Comparison of ENCODE assay signal across 10 mouse cellular contexts in the genomic region with DNA sequence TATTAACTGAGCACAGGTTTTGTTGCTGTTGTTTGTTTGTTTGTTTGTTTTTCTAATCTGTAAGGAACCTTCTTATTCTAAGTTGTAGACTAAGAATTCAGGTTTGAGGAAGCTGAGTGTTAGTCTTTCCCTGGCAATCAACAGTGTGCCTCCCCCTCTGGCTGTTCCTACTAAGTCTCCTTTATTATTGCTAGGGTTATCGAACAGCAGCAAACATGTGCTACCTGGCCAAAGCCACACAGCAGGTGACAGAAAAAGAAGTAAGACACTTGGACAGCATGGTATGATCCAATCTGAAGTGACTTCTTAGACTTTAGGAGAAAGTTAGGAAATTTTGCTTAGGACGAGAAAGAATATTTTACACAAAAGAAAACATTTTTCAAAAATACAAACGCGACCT.
DNase-seq lines count a peak whose midpoint lies in the region; ATAC-seq lines count a peak whose summit lies in the region.
"Had no signal": no experiment of that assay in that cellular context is flagged by ENCODE, and none has a peak within 500 bp of the region (broad histone marks: within the 10 kb centered on the region; RNA-seq: fewer than 3 reads in every experiment).

No protein-coding gene starts in this region.

- 0 out of 2 replicates have a peak, but pooled peaks cover 3% of the 10 kb centered on the region for H3K4me1 ChIP-seq in intestine, embryonic 14.5 days (replicated peaks; ENCODE audit: control insufficient read depth, insufficient read depth, low read length)
- H3K4me1 ChIP-seq in intestine, embryonic 15.5 days (replicated peaks): no peaks in the 10 kb centered on the region
- H3K4me1 ChIP-seq in embryonic facial prominence, embryonic 10.5 days: peaks cover 16% of the 10 kb centered on the region
- peaks cover 5% of the 10 kb centered on the region for H3K4me1 ChIP-seq in forebrain, embryonic 13.5 days
- peaks cover 21% of the 10 kb centered on the region for H3K4me1 ChIP-seq in midbrain, embryonic 10.5 days

- DNase-seq in intestine, embryonic 14.5 days (ENCODE audit: low spot score): no peak
- no peak for DNase-seq in embryonic facial prominence, embryonic 10.5 days (ENCODE audit: low spot score)
- DNase-seq in midbrain, embryonic 10.5 days (ENCODE audit: low spot score): no peak
- no peak for DNase-seq in adrenal gland, adult (ENCODE audit: inconsistent age in 2 of 2, low spot score in 1 of 2)
- DNase-seq in layer of hippocampus, postnatal 25 days (ENCODE audit: extremely low spot score in 1 of 2, low spot score in 1 of 2): no peak
- DNase-seq in adrenal gland, postnatal 36 days: no peak
- DNase-seq: heart, postnatal 36 days; lung, adult 18-20 months had no signal

- no peak overlapping the region for H3K9ac ChIP-seq in intestine, embryonic 14.5 days (ENCODE audit: low read length)
- H3K9ac ChIP-seq in intestine, embryonic 15.5 days: no peak overlapping the region
- no peak overlapping the region for H3K9ac ChIP-seq in forebrain, embryonic 13.5 days

- H3K36me3 ChIP-seq in intestine, embryonic 14.5 days (ENCODE audit: control insufficient read depth, insufficient read depth, low read length): no peaks in the 10 kb centered on the region
- H3K36me3 ChIP-seq in intestine, embryonic 15.5 days: no peaks in the 10 kb centered on the region
- no peaks in the 10 kb centered on the region for H3K36me3 ChIP-seq in embryonic facial prominence, embryonic 10.5 days (replicated peaks)
- H3K36me3 ChIP-seq in forebrain, embryonic 13.5 days (ENCODE audit: poor library complexity, severe bottlenecking): no peaks in the 10 kb centered on the region
- no peaks in the 10 kb centered on the region for H3K36me3 ChIP-seq in midbrain, embryonic 10.5 days

- 0 out of 2 replicates have a peak, but pooled peaks cover 3% of the 10 kb centered on the region for H3K27me3 ChIP-seq in intestine, embryonic 14.5 days (replicated peaks; ENCODE audit: control insufficient read depth, insufficient read depth, low read length)
- H3K27me3 ChIP-seq in intestine, embryonic 15.5 days (replicated peaks): no peaks in the 10 kb centered on the region
- peaks cover 54% of the 10 kb centered on the region for H3K27me3 ChIP-seq in embryonic facial prominence, embryonic 10.5 days (replicated peaks; ENCODE audit: low read depth, poor library complexity, severe bottlenecking)
- peaks cover 16% of the 10 kb centered on the region for H3K27me3 ChIP-seq in forebrain, embryonic 13.5 days
- peaks cover 61% of the 10 kb centered on the region for H3K27me3 ChIP-seq in midbrain, embryonic 10.5 days (ENCODE audit: low read depth, poor library complexity, severe bottlenecking)

- H3K4me2 ChIP-seq in intestine, embryonic 14.5 days (ENCODE audit: low read length): peak overlapping the region; percentile 25
- no peak overlapping the region for H3K4me2 ChIP-seq in intestine, embryonic 15.5 days (replicated peaks)
- H3K4me2 ChIP-seq in forebrain, embryonic 13.5 days: peak overlapping the region; percentile 49

- WGBS in intestine, embryonic 14.5 days: 70% methylated on average over 4 of the region's 4 CpGs
- WGBS in intestine, embryonic 15.5 days: 60% methylated on average over 4 of the region's 4 CpGs
- WGBS in embryonic facial prominence, embryonic 10.5 days: 71% methylated on average over 4 of the region's 4 CpGs
- 34% methylated on average over 4 of the region's 4 CpGs for WGBS in forebrain, embryonic 13.5 days
- WGBS in midbrain, embryonic 10.5 days: 61% methylated on average over 4 of the region's 4 CpGs

- H3K9me3 ChIP-seq in intestine, embryonic 14.5 days (ENCODE audit: control insufficient read depth, low read length): no peaks in the 10 kb centered on the region
- no peaks in the 10 kb centered on the region for H3K9me3 ChIP-seq in intestine, embryonic 15.5 days
- no peaks in the 10 kb centered on the region for H3K9me3 ChIP-seq in embryonic facial prominence, embryonic 10.5 days
- no peaks in the 10 kb centered on the region for H3K9me3 ChIP-seq in forebrain, embryonic 13.5 days (replicated peaks)
- H3K9me3 ChIP-seq in midbrain, embryonic 10.5 days (replicated peaks): no peaks in the 10 kb centered on the region

- ATAC-seq in intestine, embryonic 14.5 days (replicated peaks; ENCODE audit: low FRiP score, low TSS enrichment, low read depth): no peak
- no peak for ATAC-seq in intestine, embryonic 15.5 days
- peak; percentile 56 for ATAC-seq in forebrain, embryonic 13.5 days

- H3K4me3 ChIP-seq in intestine, embryonic 14.5 days (ENCODE audit: low read depth, low read length): no peak overlapping the region
- no peak overlapping the region for H3K4me3 ChIP-seq in intestine, embryonic 15.5 days (replicated peaks)
- peak overlapping the region; percentile 41; the same call in 1 of the 2 replicates for H3K4me3 ChIP-seq in embryonic facial prominence, embryonic 10.5 days
- no peak overlapping the region for H3K4me3 ChIP-seq in forebrain, embryonic 13.5 days
- peak overlapping the region; percentile 28; the same call in 1 of the 2 replicates for H3K4me3 ChIP-seq in midbrain, embryonic 10.5 days

- no peak overlapping the region for H3K27ac ChIP-seq in intestine, embryonic 14.5 days (ENCODE audit: low read depth)
- H3K27ac ChIP-seq in intestine, embryonic 15.5 days: no peak overlapping the region
- H3K27ac ChIP-seq in embryonic facial prominence, embryonic 10.5 days (replicated peaks): no peak overlapping the region
- H3K27ac ChIP-seq in forebrain, embryonic 13.5 days: no peak overlapping the region
- peak overlapping the region; percentile 73; the same call in 1 of the 2 replicates for H3K27ac ChIP-seq in midbrain, embryonic 10.5 days (replicated peaks)

Comparison
In these comparisons a context has a peak if more than half of its experiments do, and no peak if none do; other contexts are left out.
1. H3K4me3 ChIP-seq: peak in embryonic facial prominence, embryonic 10.5 days (single experiment) and midbrain, embryonic 10.5 days (single experiment); none in intestine, embryonic 14.5 days (single experiment), intestine, embryonic 15.5 days (single experiment) and forebrain, embryonic 13.5 days (single experiment).